Mouse (Mus musculus): ENCODE results near the gene Osbpl6.

Gene Osbpl6

DNA sequence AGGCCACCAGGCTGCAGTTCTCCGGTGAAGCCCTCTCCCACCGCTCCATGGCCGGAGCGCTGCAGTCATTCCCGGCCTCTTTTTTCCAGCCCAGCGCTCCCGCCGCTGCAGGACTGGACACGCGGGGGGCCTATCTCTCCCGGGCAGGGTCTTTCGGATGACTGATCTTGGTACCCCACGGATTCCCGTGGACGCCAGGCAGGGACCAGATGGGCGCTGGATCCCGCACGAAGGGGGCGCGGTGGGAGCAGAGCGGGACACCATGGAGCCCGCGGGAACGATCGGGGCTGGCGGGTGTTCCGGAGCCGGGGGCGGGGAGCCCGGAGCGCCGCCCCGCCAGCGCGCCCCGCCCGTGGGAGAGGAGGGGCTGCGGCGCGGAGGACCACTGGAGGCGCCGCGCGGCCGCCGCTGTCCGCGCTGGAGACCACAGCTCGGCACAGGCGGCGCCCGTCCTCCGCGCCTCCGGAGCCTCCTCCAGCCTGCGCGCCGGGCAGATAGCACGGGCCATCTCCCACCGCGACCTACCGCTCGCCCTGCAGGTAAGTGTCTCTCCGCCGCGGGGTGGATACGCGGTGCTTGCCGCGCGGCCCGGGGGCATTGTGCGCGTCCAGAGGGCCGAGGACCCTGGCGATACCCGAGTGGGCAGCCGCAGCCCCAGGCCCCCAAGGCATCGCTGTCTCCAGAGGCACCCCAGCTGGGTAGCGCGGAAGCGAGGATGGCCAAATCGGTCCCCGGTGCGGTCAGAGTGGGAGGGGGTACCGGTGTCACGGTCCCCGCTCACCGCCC lies at the start of gene Osbpl6:
Gene Osbpl6, plus strand, starts transcription at position 358 of the 786 bp plus-strand sequence.
- peak; percentile 82 for DNase-seq

DNA sequence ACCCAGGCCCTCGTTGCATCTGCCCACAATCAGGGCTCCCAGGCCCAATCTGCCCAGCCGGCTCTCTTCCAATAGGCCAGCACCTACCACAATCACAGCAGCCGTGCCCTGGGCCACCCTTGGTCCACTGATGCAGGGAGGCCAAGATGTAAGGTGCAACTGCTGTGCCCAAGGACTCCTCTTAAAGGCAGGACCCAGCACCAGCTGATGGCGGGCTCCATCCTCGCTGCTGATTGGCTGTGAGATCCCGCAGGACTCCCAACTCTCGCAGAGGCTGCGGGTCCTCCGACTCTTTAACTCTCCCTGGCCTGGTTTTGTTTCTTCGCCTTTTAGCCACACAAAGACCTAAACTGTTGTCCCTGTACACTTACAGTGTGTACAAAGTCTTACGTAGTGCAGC lies 46.1 kb upstream of the Osbpl6 start, which contains the start of gene Cyct:
Gene Cyct, minus strand, starts transcription at position 225 of the 400 bp plus-strand sequence.
- DNase-seq: no peak

DNA sequence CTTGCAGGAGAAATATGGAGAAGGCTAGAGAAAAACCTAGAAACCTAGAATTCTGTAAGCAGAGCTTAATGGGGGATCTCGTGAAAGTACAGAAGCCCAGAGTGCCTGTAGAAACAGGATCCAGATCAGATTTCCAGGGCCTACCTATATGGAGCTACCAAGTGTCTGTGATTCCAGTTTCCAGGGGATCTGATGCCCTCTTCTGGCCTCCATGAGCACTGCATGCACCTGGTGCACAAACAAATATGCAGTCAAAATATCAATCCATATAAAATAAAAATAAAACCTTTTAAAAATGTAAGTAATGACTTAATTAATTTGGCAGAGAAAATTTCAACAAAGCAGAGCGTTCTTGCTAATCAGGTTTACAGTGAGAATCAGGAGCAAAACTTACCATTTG lies 44.2 kb upstream of the Osbpl6 start:
- no peak for DNase-seq

DNA sequence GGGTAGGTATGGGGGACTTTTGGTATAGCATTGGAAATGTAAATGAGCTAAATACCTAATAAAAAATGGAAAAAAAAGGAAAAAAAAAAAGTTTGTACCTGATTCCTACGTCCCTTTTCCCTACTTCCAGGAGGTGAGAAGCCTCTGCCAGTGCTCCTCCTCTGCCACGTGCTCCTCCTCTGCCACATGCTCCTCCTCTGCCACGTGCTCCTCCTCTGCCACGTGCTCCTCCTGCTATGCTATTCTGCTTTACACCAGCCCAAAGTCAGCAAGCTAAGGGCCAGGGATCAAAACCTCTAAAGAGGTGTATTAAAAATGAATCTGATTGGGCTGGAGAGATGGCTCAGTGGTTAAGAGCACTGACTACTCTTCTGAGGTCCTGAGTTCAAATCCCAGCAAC lies 40.5 kb upstream of the Osbpl6 start:
- no peak for DNase-seq

DNA sequence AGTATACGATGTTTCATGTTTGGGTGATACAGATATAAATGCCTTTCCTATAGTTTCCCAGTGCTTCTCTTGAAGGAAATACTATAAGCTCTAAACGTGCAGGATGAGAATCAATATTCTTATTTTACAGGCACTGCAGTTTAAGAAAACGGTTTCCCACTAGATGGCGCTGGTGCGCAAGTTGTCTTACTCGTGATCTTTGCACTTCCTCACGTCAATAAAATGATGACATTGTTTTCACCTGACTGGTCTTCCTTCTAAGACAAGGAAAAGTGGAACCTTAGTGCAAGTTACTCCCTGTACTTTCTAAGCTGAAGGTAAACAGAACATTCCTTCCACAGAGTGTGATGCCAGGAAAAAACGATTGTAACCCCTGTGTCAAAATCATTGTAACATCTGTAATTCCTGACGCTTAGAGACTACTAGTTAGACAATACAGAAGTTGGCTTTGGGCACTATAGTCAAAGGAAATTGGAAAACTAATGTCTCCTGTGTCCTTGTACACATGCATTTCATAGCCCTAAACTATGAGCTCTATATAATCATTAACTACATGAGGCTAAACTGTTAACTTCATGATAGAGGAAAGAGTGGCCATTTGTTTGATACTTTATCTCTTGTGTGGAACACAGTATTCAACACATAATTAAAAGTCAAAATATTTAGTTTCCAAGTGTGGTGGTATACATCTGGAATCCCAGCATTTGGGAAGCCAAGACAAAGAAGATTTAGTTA lies 39.0 kb upstream of the Osbpl6 start:
- peak; percentile 55 for DNase-seq

DNA sequence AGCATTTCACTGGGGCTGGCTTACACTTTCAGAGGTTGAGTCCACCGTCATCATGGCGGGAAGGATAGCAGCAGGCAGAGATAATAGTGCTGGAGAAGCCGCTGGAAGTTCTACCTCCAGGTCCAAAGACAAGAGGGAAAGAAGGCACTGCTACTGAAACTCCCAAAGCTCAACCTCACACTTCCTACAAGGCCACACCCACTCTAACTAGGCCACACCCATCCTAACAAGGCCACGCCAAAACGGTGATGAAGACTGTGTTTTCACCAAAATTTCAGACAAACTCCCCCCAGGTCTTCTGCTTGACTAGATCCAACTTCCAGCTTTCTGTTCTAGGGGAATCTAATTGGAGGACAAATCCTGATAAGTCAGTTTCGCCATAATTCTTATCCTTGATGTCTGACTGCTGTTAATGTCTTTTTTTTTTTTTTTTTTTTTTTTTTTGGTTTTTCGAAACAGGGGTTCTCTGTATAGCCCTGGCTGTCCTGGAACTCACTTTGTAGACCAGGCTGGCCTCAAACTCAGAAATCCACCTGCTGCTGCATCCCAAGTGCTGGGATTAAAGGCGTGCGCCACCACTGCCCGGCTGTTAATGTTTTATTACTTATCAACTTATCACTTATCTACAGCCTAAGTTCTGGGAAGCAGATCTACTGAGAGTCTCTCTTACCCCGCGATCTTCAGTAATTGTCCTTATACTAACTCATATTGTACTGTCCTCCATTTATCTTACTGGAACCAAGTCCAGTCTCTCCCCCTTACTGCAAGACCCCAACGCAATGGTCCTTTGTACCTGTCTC lies 37.2 kb upstream of the Osbpl6 start:
- DNase-seq: no peak

DNA sequence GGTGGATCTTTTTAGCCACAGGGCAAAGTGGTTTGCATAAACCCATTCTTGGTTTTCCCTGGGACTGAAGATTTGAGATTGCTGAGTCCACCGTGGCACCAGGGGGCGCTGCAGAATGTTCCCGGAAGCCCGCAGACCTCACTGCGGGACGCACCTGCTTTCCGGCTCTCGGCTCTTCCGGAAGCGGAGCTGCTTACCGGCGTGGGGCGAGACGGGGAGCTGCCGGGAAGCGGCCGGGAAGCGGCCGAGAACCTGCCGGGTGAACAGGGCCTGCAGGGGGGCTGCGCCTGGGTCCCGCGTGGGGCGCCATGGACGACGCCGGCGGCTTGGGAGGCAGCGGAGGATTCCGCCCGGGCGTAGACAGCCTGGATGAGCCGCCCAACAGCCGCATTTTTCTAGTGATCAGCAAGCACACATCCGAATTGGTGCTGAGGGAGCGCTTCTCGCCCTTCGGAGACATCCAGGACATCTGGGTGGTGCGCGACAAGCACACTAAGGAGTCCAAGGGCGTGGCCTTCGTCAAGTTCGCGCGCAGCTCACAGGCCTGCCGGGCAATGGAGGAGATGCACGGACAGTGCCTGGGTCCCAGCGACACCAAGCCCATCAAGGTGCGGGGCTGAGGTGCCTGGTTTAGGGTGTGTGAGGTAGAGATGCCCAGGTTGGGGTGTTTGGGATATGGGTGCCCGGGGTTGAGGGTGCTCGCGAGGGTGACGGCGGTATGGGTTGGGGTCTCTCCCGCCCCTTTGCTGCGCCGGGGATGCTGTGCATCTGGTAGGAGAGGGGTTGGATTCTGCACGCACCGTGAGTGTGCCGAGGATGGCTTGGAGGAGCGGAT lies 36.3 kb upstream of the Osbpl6 start, which contains the start of gene Rbm45:
Gene Rbm45, plus strand, starts transcription at position 164 of the 835 bp plus-strand sequence.
- peak; percentile 84 for DNase-seq

DNA sequence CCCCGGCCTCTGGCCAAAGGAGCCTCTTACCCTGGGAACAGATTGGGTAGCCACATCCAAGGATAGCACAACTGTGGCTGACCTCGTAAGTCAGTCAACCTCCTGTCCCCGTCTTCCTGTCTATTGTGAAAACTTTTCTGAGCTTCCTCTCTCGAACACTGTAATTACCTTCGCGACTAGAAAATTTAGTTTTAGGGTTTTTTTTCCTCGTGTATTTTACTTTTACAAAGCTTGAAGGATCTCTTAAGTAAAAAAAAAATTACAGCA lies 35.7 kb upstream of the Osbpl6 start:
- no peak for DNase-seq

DNA sequence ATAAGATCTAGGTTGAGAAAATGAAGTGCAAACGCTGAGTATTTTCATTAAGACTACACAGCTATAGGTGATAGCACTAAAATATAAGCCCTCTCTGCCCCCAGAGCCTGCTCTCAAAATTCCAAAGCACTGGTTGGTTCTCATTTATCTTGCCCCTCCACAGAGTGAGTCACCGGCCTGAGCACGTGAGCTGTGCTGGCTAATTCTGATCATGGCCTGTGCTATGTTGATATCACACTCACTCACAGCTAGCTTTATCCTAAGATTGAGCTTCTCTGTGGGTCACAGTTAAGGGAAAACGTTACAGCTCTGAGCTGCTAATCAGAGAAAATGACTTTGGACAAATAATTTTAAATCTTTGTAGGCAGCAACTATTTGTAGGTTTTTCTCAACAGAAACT lies 34.1 kb upstream of the Osbpl6 start:
- no peak for DNase-seq

DNA sequence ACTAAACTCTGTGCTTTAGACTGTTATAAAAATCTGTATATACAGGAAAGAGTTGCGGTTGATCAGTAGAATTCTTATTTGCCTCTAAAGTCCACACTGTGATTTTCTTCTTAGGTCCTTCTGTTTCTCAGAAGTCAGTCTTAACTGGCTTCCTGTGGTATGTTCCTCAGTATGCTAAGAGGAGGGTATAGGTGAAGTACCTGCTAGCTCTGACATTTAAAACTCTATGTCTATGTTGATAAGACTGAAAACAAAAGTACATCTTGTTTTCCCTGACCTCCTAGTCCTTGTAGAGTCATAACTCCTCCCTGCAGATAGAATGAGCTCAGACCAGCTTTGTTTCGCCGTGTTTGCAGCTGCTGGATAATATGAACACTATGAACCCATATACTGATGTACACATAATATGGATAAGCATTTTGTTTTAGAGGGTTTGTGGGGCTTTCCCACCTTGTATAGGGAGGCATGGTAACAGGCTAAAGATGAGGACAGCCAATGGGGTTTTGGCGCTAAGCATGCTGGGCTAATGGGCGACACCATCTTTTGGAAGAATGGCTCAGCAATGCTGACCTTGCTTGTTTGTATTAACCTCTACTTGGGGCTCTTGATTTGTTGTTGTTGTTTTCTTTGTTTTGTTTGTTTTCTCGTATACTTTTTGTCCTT lies 31.6 kb upstream of the Osbpl6 start:
- no peak for DNase-seq

DNA sequence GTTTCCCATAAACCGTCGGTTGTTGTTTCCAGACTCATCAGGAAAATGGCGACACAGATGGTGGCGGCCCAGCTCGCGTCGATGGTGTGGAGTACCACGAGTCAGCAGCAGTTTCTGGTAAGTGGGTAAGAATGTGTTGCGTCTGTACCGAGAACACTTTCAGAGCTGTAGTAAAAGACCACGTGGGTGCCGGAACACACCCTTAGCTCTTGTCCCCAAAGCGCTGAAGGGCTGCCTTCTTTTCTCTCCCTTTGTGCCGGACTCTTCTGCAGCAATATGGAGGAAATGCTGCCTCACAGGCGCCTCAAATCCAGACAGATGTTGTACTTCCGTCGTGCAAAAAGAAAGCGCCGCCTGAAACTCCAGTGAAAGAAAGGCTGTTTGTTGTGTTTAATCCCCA lies 27.7 kb upstream of the Osbpl6 start:
- DNase-seq: no peak

DNA sequence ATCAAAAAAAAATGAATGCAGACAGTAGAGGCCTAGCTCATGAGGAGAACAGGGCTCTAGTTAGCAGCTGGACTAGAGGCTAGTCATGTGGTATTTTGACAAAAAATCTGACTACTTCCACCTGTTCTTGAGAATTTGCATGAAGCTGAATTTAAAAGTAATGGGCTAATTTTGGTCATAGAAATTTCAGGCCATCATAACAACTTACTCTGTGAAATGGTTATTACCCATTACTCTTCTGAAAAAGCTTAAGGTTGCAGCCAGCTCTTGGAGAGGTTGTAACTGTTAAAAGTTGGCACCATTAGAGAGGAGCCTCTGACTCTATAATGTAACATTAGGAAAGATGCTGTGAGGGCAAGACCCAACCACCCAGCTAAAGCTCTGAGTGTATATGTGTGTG lies 19.8 kb upstream of the Osbpl6 start:
- DNase-seq: no peak

DNA sequence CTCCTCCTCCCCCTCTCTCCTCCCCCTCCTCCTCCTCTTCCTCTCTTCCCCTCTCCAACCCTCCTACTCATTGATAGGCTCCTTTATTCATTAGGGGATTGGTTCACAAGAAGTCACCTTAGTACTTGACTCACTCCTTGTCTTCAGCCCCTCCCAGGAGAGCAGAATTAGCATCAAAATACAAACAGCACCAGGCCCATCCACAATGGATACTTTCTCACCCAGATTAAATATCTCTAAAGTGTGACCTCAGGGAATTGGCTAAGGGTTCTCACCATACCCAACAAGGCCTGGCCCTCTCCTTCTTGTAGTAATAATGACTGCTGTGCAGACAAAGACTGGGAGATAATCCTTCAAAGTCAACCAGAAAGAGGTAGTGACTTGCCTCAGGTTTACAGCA lies 6.1 kb upstream of the Osbpl6 start:
- no peak for DNase-seq

DNA sequence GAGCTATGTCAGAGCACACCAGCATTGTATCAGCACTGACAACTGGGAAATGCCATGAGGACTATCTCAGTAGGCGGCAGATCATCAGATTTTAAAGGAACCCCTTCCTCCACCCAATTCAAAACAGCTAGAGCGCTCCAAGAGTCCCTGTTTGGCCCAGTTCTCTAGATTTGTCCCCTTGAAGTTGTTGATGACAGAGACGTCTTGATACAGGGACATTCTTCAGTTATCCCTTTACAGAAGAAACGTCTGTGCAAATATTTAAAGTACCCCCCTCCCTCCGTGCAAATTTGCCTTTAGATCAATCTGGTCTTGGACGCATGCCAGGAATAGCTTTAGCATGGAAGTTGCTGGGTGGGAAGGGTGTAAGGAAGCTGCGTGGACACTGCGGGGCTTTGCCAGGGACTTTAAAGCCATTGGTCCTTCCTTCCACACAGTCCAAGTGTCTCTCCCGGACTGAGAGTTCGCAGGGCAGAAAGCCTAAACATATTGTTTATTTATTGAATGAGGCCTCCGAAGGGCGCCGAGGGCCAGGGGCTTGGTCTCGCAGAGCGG lies 635 bp upstream of the Osbpl6 start:
- DNase-seq: peak; percentile 64

DNA sequence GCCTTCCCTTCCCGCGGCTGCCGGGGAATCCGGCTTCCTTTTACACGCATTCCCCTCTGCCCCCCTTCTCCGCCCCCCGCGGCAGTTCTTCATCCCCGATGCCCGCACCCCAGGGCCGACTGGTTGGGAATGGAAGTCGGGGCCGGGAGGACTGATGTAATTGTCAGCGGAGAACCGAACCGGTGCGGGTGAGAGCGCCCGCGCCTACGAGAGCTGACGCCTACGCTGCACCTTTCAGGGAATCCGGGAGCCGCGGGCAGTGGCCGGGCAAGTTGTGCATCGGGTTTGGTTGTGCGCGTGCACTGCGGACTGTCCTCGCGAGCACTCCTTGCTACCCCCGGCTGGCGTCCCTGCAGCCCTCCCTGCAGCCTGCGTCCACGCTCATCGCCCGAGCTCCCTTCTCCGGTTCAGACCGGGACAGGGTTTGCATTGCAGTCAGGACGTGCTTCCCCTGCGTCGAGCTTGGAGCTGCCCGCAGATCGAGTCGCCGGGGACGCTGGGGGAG lies 681 bp downstream of the Osbpl6 start:
- peak; percentile 85 for DNase-seq

DNA sequence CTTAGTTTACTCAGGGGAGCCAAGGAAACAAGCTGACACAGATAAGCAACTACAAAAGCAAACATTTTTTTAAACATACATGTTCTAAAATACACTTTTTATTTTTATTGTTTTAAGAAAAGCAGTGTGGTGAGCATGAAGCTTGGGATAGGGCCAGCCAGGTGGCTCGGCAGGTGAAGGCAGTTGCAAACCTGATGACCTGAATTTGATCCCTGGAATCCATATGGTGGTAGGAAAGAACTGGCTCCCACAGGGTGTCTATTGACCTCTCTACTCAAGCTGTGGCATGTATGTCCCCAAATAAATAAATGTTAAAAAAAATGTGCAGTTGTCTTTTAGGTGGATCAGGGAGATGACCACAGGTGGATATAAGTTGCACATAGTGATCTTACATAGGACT lies 3.2 kb downstream of the Osbpl6 start:
- DNase-seq: peak; percentile 46

DNA sequence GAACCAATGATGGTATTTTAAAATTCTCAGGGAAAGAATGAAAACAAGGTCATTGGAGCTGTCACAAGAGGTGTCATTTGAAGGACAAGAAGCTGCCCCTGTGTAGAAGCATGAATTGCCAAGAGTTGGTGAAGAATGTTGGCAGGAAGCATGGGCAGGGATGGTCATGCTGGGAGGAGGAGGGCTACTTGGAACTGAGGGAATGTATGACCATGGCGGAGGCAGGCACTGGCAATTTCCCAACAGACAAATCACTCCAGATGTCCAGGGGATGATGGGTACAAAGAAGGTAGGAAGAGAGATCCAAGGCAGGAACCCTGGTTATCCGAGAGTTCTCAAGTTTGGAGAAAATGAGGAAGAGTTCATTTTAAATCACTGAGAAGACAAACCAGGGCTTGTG lies 3.7 kb downstream of the Osbpl6 start:
- DNase-seq: peak; percentile 63

DNA sequence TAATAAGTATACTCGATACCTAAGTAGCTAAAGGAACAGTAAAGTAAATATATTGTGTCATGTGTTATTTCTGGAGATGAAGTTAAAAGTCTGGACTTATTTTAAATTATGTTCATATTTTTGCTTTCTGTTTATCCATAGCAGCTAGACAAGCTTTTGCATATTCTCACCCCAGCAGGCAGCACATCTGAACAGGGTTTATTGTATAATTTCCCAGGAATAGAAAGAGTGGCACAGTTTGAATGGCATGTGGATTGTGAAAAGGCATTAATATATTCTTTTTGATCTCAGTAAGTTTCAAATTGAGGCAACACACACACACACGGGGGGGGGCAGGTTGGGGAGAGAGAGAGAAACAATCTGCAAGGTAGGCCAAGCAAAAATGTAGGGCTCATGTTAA lies 6.6 kb downstream of the Osbpl6 start:
- DNase-seq: no peak

DNA sequence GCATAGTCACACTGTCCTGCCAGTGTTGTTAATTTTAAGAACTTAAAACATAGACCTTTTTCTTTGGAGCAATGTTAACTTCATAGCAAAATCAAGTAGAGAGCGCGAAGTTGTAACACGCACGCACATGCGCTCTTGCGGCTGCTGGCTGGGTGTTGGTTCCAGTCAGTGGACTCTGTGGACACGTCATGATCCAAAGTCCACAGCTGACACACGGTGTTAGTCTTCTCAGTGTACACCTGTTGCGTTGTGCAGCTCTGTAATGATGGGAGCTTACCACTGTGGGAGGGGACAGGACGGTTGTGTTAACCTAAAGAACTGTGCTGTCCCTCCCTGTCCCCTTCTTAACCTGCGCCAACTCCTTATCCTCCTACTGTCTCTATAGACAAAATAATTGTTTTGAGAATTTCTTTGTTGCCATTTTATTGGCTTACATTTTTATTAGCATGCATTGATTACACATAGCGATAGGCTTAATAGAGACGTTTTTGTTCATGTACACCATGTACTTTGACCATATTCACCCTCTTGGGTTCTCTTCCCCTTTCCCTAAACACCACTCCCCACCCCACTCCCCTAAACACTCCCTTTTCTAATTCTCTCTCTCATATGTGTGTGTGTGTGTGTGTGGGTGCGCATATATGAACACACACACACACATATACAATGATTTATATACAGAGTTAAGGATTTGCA lies 11.3 kb downstream of the Osbpl6 start:
- no peak for DNase-seq

DNA sequence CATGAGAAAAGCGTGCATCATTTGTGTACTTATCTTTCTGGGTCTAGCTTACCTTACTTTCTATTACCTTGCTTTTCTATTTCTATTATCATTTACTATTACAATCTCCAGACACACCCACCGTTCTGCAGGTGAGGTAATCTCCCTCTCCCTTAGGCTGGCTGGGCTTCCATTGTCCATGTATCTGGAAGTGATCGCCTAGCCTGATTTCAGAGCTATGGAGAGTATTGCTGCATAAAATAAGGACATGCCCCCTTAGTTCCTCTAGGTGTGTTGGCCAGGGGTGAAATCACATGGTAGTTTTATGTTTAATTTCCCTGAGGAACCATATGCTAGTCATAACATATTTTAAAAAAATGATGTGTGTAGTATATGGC lies 11.8 kb downstream of the Osbpl6 start:
- no peak for DNase-seq

DNA sequence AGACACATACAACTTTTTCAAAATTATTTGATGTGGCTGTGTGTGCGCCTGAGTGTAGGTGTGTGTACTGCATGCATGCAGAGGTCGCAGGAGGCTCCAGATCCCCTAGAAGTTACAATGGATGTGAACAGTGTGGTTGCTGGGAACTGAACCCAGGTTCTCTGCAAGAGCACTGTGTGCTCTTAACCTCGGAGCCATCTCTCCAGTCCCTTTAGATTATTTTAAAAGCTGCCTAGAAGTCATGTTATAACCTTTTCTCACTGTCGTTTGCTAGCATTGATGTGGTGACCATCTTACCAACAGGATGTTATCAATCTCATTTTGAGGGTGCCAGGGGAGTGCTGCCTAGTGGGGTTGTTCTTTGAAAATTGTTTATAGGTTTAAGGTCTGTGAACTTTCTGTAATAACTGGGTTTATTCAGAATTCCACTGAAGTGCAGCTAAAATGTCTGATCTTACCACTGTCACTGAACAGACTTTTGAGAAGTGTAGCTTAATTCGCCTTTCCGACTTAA lies 15.2 kb downstream of the Osbpl6 start:
- no peak for DNase-seq

Data from cerebellum, adult 11-12 months (tissue).